Comparison of ENCODE assay signal across 29 mouse cellular contexts in genomic region chr9:59512381-59512780, GRCm38 (mm10). TPM values are rescaled to one million over a fixed set of nuclear protein-coding genes. Genes with fewer than 3 reads are reported as not detected.
DNase-seq lines count a peak whose midpoint lies in the region; ATAC-seq lines count a peak whose summit lies in the region.
"Had no signal": no experiment of that assay in that cellular context is flagged by ENCODE, and none has a peak within 500 bp of the region (broad histone marks: within the 10 kb centered on the region; RNA-seq: fewer than 3 reads in every experiment).

No protein-coding gene starts in this region.

- no peak overlapping the region for H3K9ac ChIP-seq in embryonic facial prominence, embryonic 14.5 days (ENCODE audit: low read depth, low read length)
- no peak overlapping the region for H3K9ac ChIP-seq in midbrain, embryonic 16.5 days (ENCODE audit: low read depth, low read length)
- H3K9ac ChIP-seq: embryonic facial prominence, embryonic 12.5 days; forebrain, postnatal 0 days; heart, embryonic 13.5 days; hindbrain, embryonic 14.5 days had no signal

- H3K27me3 ChIP-seq in embryonic facial prominence, embryonic 14.5 days (replicated peaks; ENCODE audit: control insufficient read depth, insufficient read depth, low read length): no peaks in the 10 kb centered on the region
- no peaks in the 10 kb centered on the region for H3K27me3 ChIP-seq in embryonic facial prominence, embryonic 10.5 days (replicated peaks; ENCODE audit: low read depth, poor library complexity, severe bottlenecking)
- no peaks in the 10 kb centered on the region for H3K27me3 ChIP-seq in midbrain, embryonic 16.5 days (ENCODE audit: control insufficient read depth, insufficient read depth, low read depth, low read length)
- H3K27me3 ChIP-seq: embryonic facial prominence, embryonic 12.5 days; heart, embryonic 13.5 days had no signal

- H3K4me1 ChIP-seq in embryonic facial prominence, embryonic 14.5 days (ENCODE audit: control insufficient read depth, insufficient read depth, low read length): no peaks in the 10 kb centered on the region
- peaks cover 5% of the 10 kb centered on the region; the same call in 1 of the 2 replicates for H3K4me1 ChIP-seq in embryonic facial prominence, embryonic 10.5 days
- no peaks in the 10 kb centered on the region for H3K4me1 ChIP-seq in midbrain, embryonic 16.5 days (ENCODE audit: control insufficient read depth, insufficient read depth, low read length)
- H3K4me1 ChIP-seq: embryonic facial prominence, embryonic 12.5 days had no signal

- 26% methylated on average over 4 of the region's 4 CpGs for WGBS in embryonic facial prominence, embryonic 14.5 days
- WGBS in embryonic facial prominence, embryonic 10.5 days: 44% methylated on average over 4 of the region's 4 CpGs
- WGBS in midbrain, embryonic 16.5 days: 50% methylated on average over 4 of the region's 4 CpGs

- H3K4me3 ChIP-seq in embryonic facial prominence, embryonic 14.5 days (ENCODE audit: low read depth, low read length): no peak overlapping the region
- no peak overlapping the region for H3K4me3 ChIP-seq in embryonic facial prominence, embryonic 10.5 days
- no peak overlapping the region for H3K4me3 ChIP-seq in midbrain, embryonic 16.5 days (ENCODE audit: low read depth, low read length)
- H3K4me3 ChIP-seq: embryonic facial prominence, embryonic 12.5 days; forebrain, embryonic 10.5 days; gastrocnemius, adult 2 months; heart, embryonic 10.5 days; heart, embryonic 13.5 days had no signal

- no peaks in the 10 kb centered on the region for H3K9me3 ChIP-seq in embryonic facial prominence, embryonic 14.5 days (ENCODE audit: control insufficient read depth, low read length)
- H3K9me3 ChIP-seq in embryonic facial prominence, embryonic 10.5 days: no peaks in the 10 kb centered on the region
- no peaks in the 10 kb centered on the region for H3K9me3 ChIP-seq in midbrain, embryonic 16.5 days (replicated peaks; ENCODE audit: control insufficient read depth, low read length, poor library complexity, severe bottlenecking)
- H3K9me3 ChIP-seq: embryonic facial prominence, embryonic 12.5 days; forebrain, embryonic 10.5 days; G1E; heart, embryonic 10.5 days; heart, embryonic 13.5 days had no signal

- DNase-seq in embryonic facial prominence, embryonic 14.5 days (ENCODE audit: low spot score): peak; percentile 29
- no peak for DNase-seq in embryonic facial prominence, embryonic 10.5 days (ENCODE audit: low spot score)
- peak; percentile 71 for DNase-seq in NIH3T3 (ENCODE audit: low read depth)
- DNase-seq in yolk sac, embryonic 10.5 days (ENCODE audit: low spot score): peak; percentile 7
- DNase-seq in kidney, postnatal 14 days: no peak
- DNase-seq: adrenal gland, adult 2 months; adrenal gland, postnatal 14 days; cerebellum, adult 11 months; cerebellum, adult 2 months; cerebellum, adult 9-11 months; cerebellum, postnatal 25 days; forebrain, postnatal 0 days; gastrocnemius, adult 2 months; gastrocnemius, postnatal 14 days; heart, adult 18-20 months; heart, postnatal 14 days; heart, postnatal 4 days; kidney, adult 18-20 months had no signal

- no peak overlapping the region for H3K4me2 ChIP-seq in embryonic facial prominence, embryonic 14.5 days (ENCODE audit: low read depth, low read length)
- no peak overlapping the region for H3K4me2 ChIP-seq in midbrain, embryonic 16.5 days (ENCODE audit: low read length)
- H3K4me2 ChIP-seq: embryonic facial prominence, embryonic 12.5 days; heart, embryonic 13.5 days; hindbrain, embryonic 14.5 days had no signal

- ATAC-seq in embryonic facial prominence, embryonic 14.5 days (ENCODE audit: low read depth): no peak
- ATAC-seq in midbrain, embryonic 16.5 days: no peak
- ATAC-seq: forebrain, embryonic 14.5 days; forebrain, postnatal 0 days; hindbrain, postnatal 0 days; inflammation-experienced regulatory T-cells, adult 6 months; intestine, embryonic 16.5 days had no signal

- no peak overlapping the region for H3K27ac ChIP-seq in embryonic facial prominence, embryonic 14.5 days (replicated peaks; ENCODE audit: low read depth, low read length)
- H3K27ac ChIP-seq in embryonic facial prominence, embryonic 10.5 days (replicated peaks): no peak overlapping the region
- H3K27ac ChIP-seq in midbrain, embryonic 16.5 days (ENCODE audit: low read length): no peak overlapping the region
- H3K27ac ChIP-seq: embryonic facial prominence, embryonic 12.5 days; forebrain, embryonic 10.5 days; gastrocnemius, adult 2 months; heart, embryonic 10.5 days; heart, embryonic 13.5 days; hindbrain, embryonic 14.5 days; hindbrain, postnatal 0 days had no signal

- H3K36me3 ChIP-seq in embryonic facial prominence, embryonic 14.5 days (ENCODE audit: control insufficient read depth, insufficient read depth, low read length): no peaks in the 10 kb centered on the region
- H3K36me3 ChIP-seq in embryonic facial prominence, embryonic 10.5 days (replicated peaks): no peaks in the 10 kb centered on the region
- no peaks in the 10 kb centered on the region for H3K36me3 ChIP-seq in midbrain, embryonic 16.5 days (ENCODE audit: control insufficient read depth, insufficient read depth, low read length)
- H3K36me3 ChIP-seq: embryonic facial prominence, embryonic 12.5 days; forebrain, embryonic 10.5 days; G1E; heart, embryonic 10.5 days; heart, embryonic 13.5 days had no signal

RNA-seq across cellular contexts. Expression of gene Arih1, which starts 26.0 kb away (rescaled TPM):
- 15.5 and 16.7 TPM in 2 replicates for polyA plus RNA-seq in embryonic facial prominence, embryonic 14.5 days (2014; fragmentation: Nextera tagmentation; extraction: Ambion mirVana)
- 18.7 and 19.5 TPM in 2 replicates for polyA plus RNA-seq in embryonic facial prominence, embryonic 10.5 days (2016; fragmentation: Nextera tagmentation; extraction: Ambion mirVana)
- 14.3 and 17.1 TPM in 2 replicates for polyA plus RNA-seq in midbrain, embryonic 16.5 days (2015; fragmentation: Nextera tagmentation; extraction: Ambion mirVana)

RNA-seq across cellular contexts. Expression of gene Hexa, which starts 27.0 kb away (rescaled TPM):
- polyA plus RNA-seq in embryonic facial prominence, embryonic 14.5 days (2014; fragmentation: Nextera tagmentation; extraction: Ambion mirVana): 101 and 107 TPM in 2 replicates
- polyA plus RNA-seq in embryonic facial prominence, embryonic 10.5 days (2016; fragmentation: Nextera tagmentation; extraction: Ambion mirVana): 42.5 and 43.2 TPM in 2 replicates
- polyA plus RNA-seq in midbrain, embryonic 16.5 days (2015; fragmentation: Nextera tagmentation; extraction: Ambion mirVana): 60.4 and 62.4 TPM in 2 replicates

RNA-seq across cellular contexts. Expression of gene Tmem202, which starts 27.3 kb away (rescaled TPM):
- 0.15 and 0.64 TPM in 2 replicates for polyA plus RNA-seq in embryonic facial prominence, embryonic 14.5 days (2014; fragmentation: Nextera tagmentation; extraction: Ambion mirVana)
- polyA plus RNA-seq in embryonic facial prominence, embryonic 10.5 days (2016; fragmentation: Nextera tagmentation; extraction: Ambion mirVana): not detected in 2 replicates
- polyA plus RNA-seq in midbrain, embryonic 16.5 days (2015; fragmentation: Nextera tagmentation; extraction: Ambion mirVana): 0.94 and 0.97 TPM in 2 replicates
- polyA plus RNA-seq: embryonic facial prominence, embryonic 12.5 days; forebrain, embryonic 10.5 days; G1E; inflammation-experienced regulatory T-cells, adult 6 months had no signal

Comparison
In these comparisons a context has a peak if more than half of its experiments do, and no peak if none do; other contexts are left out.
1. DNase-seq: peak in embryonic facial prominence, embryonic 14.5 days (single experiment), NIH3T3 (single experiment) and yolk sac, embryonic 10.5 days (single experiment); none in embryonic facial prominence, embryonic 10.5 days (single experiment) and kidney, postnatal 14 days (single experiment).